Mouse (Mus musculus) leukemia stem cell, adult 10-12 weeks (primary cell): ENCODE measurements around the gene Agk. TPM values are rescaled to one million over a fixed set of nuclear protein-coding genes. Genes with fewer than 3 reads are reported as not detected.

Experiments
- polyA plus RNA-seq: library from polyadenylated mRNA; stranded (reverse); fragments of >175 nt; gene quantifications from 2 replicates; pipeline ENCODE4 v1.2.3, GENCODE M21; 2012; ENCODE audit warnings: low replicate concordance

The Agk gene
- polyA plus RNA-seq = 2.9 and 3.9 TPM in 2 replicates

GRCm38 (mm10) chr6:40324897-40325841 is at the start of gene Agk:
Gene Agk (plus strand): TSS chr6:40325172.

GRCm38 (mm10) chr6:40436047-40436483 is 111.1 kb downstream of the Agk start, which contains the start of gene E330009J07Rik:
Gene E330009J07Rik (minus strand): TSS chr6:40436135.

GRCm38 (mm10) chr6:40438936-40439335 is 114.0 kb downstream of the Agk start, which contains the start of gene Wee2:
Gene Wee2 (plus strand): TSS chr6:40439088.

Other genes starting within 250 kb of the Agk start
- 1.2 and 3.5 TPM in 2 replicates for gene E330009J07Rik, start 111.0 kb downstream of the Agk start, polyA plus RNA-seq
- gene Wee2, start 113.9 kb downstream of the Agk start, polyA plus RNA-seq = not detected in 2 replicates
- 16.6 and 17.0 TPM in 2 replicates for gene Ssbp1, start 146.2 kb downstream of the Agk start, polyA plus RNA-seq
- gene Tas2r137, start 166.1 kb downstream of the Agk start, polyA plus RNA-seq = not detected in 2 replicates
- gene Tas2r108, start 168.4 kb downstream of the Agk start, polyA plus RNA-seq = not detected in 2 replicates
- gene Prss37, start 194.3 kb downstream of the Agk start, polyA plus RNA-seq = not detected in 2 replicates
- not detected in 2 replicates for gene Olfr461, start 229.9 kb downstream of the Agk start, polyA plus RNA-seq
- not detected in 2 replicates for gene Olfr460, start 244.3 kb downstream of the Agk start, polyA plus RNA-seq